Mouse (Mus musculus) forebrain, embryonic 11.5 days (tissue): ENCODE results near the gene Ppp3ca. TPM values are rescaled to one million over a fixed set of nuclear protein-coding genes. Genes with fewer than 3 reads are reported as not detected.

Experiments
- ATAC-seq: fragments of 200-750 bp; cut with Nextera tagmentation; replicated peaks from 2 replicates; pipeline ENCODE4 v1.8.0; 2017; ENCODE audit warnings: moderate TSS enrichment; ENCODE audit not compliant: low FRiP score
- DNase-seq: peaks from one replicate; pipeline ENCODE4 v3.0.0-alpha.2; 2017; ENCODE audit warnings: low spot score
- H3K27ac ChIP-seq: fragments of 300-500 bp; sonication (generic); 2 replicates; pipeline ENCODE4 v1.5.1; 2014; ENCODE audit warnings: low read depth, low read length
- H3K27me3 ChIP-seq: fragments of 300-500 bp; sonication (generic); 2 replicates; pipeline ENCODE4 v1.6.1; 2014; ENCODE audit warnings: mild to moderate bottlenecking, low read length, mixed read lengths; ENCODE audit not compliant: control insufficient read depth, insufficient read depth
- H3K36me3 ChIP-seq: fragments of 300-500 bp; sonication (generic); 2 replicates; pipeline ENCODE4 v1.6.1; 2014; ENCODE audit warnings: mild to moderate bottlenecking, low read length, moderate library complexity, mixed read lengths; ENCODE audit not compliant: control insufficient read depth, insufficient read depth
- H3K4me1 ChIP-seq: fragments of 300-500 bp; sonication (generic); replicated peaks from 2 replicates; pipeline ENCODE4 v1.6.1; 2014; ENCODE audit warnings: low read length, mixed read lengths; ENCODE audit not compliant: control insufficient read depth, insufficient read depth
- H3K4me2 ChIP-seq: fragments of 300-500 bp; sonication (generic); 2 replicates; pipeline ENCODE4 v1.6.1; 2014; ENCODE audit warnings: low read depth, mild to moderate bottlenecking, low read length, moderate library complexity, mixed read lengths; ENCODE audit not compliant: severe bottlenecking
- H3K4me3 ChIP-seq: fragments of 300-500 bp; sonication (generic); 2 replicates; pipeline ENCODE4 v1.5.1; 2014; ENCODE audit warnings: low read depth, low read length
- H3K9ac ChIP-seq: fragments of 300-500 bp; sonication (generic); 2 replicates; pipeline ENCODE4 v1.6.1; 2014; ENCODE audit warnings: low read length
- H3K9me3 ChIP-seq: fragments of 300-500 bp; sonication (generic); 2 replicates; pipeline ENCODE4 v1.6.1; 2016; ENCODE audit warnings: low read length, mixed read lengths; ENCODE audit not compliant: control insufficient read depth
- WGBS: fragments of 180-500 bp; shearing (Covaris S2); extraction: QIAGEN DNeasy Blood & Tissue Kit; methylation state at CpG from one replicate; pipeline ENCODE4 v1.1.7; 2014; 5-methylcytosine and 5-hydroxymethylcytosine counted together
- polyA plus RNA-seq: library from polyadenylated mRNA; unstranded; fragments of >200 nt; fragmentation: Nextera tagmentation; extraction: Ambion mirVana; gene quantifications from 2 replicates; pipeline ENCODE4 v1.2.1, GENCODE M21; 2014

The Ppp3ca gene
- polyA plus RNA-seq, 1 experiment from 2014 or later, result 59.0 TPM

- H3K9me3 ChIP-seq, result no peaks in the 10 kb centered on the region
- DNase-seq, result no peak
- no peaks in the 10 kb centered on the region for H3K27me3 ChIP-seq
- no peak overlapping the region for H3K4me3 ChIP-seq
- no peaks in the 10 kb centered on the region for H3K36me3 ChIP-seq
- H3K27ac ChIP-seq, result no peak overlapping the region
- no peak for ATAC-seq
- H3K4me2 ChIP-seq, result no peak overlapping the region
- H3K4me1 ChIP-seq, result no peaks in the 10 kb centered on the region
- H3K9ac ChIP-seq, result no peak overlapping the region
Measured at GRCm38 (mm10) chr3:136722493-136722892, 52.6 kb downstream of the Ppp3ca start.

- Histone ChIP-seq H3K4me2 (no peak overlapping the region), H3K9me3 (no peaks in the 10 kb centered on the region), H3K4me3 (no peak overlapping the region), H3K27me3 (no peaks in the 10 kb centered on the region), H3K9ac (no peak overlapping the region), H3K4me1 (no peaks in the 10 kb centered on the region), H3K36me3 (no peaks in the 10 kb centered on the region), H3K27ac (no peak overlapping the region)
- ATAC-seq, result no peak
- no peak for DNase-seq
- WGBS, result 70% methylated on average over 7 of the region's 7 CpGs
Measured at GRCm38 (mm10) chr3:136725311-136726156, 55.6 kb downstream of the Ppp3ca start.

GRCm38 (mm10) chr3:136727877-136728276 lies 58.0 kb downstream of the Ppp3ca start:
- 84% methylated on average over 2 of the region's 2 CpGs for WGBS
- ATAC-seq, result no peak
- Histone ChIP-seq H3K36me3 (no peaks in the 10 kb centered on the region), H3K4me2 (no peak overlapping the region), H3K9ac (no peak overlapping the region), H3K4me1 (no peaks in the 10 kb centered on the region), H3K27me3 (no peaks in the 10 kb centered on the region), H3K4me3 (no peak overlapping the region), H3K27ac (no peak overlapping the region), H3K9me3 (no peaks in the 10 kb centered on the region)
- DNase-seq, result no peak

GRCm38 (mm10) chr3:136729978-136730377 lies 60.1 kb downstream of the Ppp3ca start:
- H3K27ac ChIP-seq, result no peak overlapping the region
- no peaks in the 10 kb centered on the region for H3K4me1 ChIP-seq
- no peak for ATAC-seq
- WGBS, result 57% methylated on average over 10 of the region's 10 CpGs
- no peak overlapping the region for H3K4me2 ChIP-seq
- H3K9me3 ChIP-seq, result no peaks in the 10 kb centered on the region
- no peaks in the 10 kb centered on the region for H3K27me3 ChIP-seq
- H3K9ac ChIP-seq, result no peak overlapping the region
- no peaks in the 10 kb centered on the region for H3K36me3 ChIP-seq
- DNase-seq, result no peak
- no peak overlapping the region for H3K4me3 ChIP-seq

DNA sequence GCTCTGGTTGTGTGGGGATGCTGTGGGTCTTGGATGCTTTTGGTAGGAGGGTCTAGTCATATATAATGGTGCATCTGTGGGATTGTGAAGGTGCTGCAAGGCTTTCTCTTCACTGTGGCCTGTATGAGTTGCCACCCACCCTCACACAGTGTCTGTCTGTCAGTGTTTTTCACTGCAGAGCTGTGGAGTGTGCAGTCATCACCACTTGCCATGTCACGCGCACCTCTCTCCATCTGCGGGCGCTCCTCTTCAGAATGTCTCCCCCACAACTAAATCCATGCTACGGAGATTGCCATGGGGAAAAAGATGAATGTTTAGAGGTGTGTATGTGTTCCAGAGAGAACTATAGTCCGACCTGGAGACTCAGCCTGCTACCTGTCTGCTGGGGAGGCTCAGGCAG lies 61.7 kb downstream of the Ppp3ca start:
- no peak overlapping the region for H3K4me3 ChIP-seq
- no peaks in the 10 kb centered on the region for H3K27me3 ChIP-seq
- no peak for ATAC-seq
- no peaks in the 10 kb centered on the region for H3K36me3 ChIP-seq
- no peak overlapping the region for H3K9ac ChIP-seq
- 96% methylated on average over 6 of the region's 6 CpGs for WGBS
- H3K4me2 ChIP-seq, result no peak overlapping the region
- DNase-seq, result no peak
- H3K9me3 ChIP-seq, result no peaks in the 10 kb centered on the region
- H3K27ac ChIP-seq, result no peak overlapping the region
- H3K4me1 ChIP-seq, result no peaks in the 10 kb centered on the region

- Histone ChIP-seq H3K27me3 (no peaks in the 10 kb centered on the region), H3K27ac (no peak overlapping the region), H3K4me3 (no peak overlapping the region), H3K4me2 (no peak overlapping the region), H3K36me3 (no peaks in the 10 kb centered on the region), H3K4me1 (no peaks in the 10 kb centered on the region), H3K9me3 (no peaks in the 10 kb centered on the region), H3K9ac (no peak overlapping the region)
- DNase-seq (no peak), ATAC-seq (no peak)
- WGBS, result 31% methylated on average over 1 of the region's 1 CpGs
Measured at GRCm38 (mm10) chr3:136736021-136736420, 66.1 kb downstream of the Ppp3ca start.

- no peak for ATAC-seq
- WGBS, result 86% methylated on average over 7 of the region's 7 CpGs
Measured at GRCm38 (mm10) chr3:136736773-136737298, 66.9 kb downstream of the Ppp3ca start.

DNA sequence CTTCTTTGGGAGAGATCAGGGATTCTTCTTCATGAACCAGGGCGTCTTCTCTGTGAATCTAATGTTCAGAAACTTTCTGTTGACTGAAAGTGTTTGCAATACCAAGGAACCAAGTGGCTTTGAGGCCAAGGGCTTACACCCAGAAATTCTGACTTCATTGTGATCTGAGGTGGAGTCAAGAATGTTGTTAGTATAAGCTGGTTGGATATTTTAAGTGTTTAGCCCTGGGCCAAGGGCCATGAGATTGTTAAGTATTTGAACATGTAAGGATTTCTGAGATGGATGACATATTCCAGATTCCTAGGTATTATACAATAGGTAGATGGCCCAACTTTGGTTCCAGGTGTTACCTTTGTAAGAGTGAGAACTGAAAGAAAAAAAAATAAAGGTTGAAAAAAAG lies 68.5 kb downstream of the Ppp3ca start:
- no peak overlapping the region for H3K4me2 ChIP-seq

More at GRCm38 (mm10) chr3:136736773-136737298, 66.9 kb downstream of the Ppp3ca start:
- H3K4me1 ChIP-seq, result no peaks in the 10 kb centered on the region
- no peak overlapping the region for H3K9ac ChIP-seq
- H3K27me3 ChIP-seq, result no peaks in the 10 kb centered on the region
- no peak for DNase-seq
- no peak overlapping the region for H3K27ac ChIP-seq
- H3K36me3 ChIP-seq, result no peaks in the 10 kb centered on the region
- H3K4me2 ChIP-seq, result no peak overlapping the region
- H3K9me3 ChIP-seq, result no peaks in the 10 kb centered on the region
- no peak overlapping the region for H3K4me3 ChIP-seq

DNA sequence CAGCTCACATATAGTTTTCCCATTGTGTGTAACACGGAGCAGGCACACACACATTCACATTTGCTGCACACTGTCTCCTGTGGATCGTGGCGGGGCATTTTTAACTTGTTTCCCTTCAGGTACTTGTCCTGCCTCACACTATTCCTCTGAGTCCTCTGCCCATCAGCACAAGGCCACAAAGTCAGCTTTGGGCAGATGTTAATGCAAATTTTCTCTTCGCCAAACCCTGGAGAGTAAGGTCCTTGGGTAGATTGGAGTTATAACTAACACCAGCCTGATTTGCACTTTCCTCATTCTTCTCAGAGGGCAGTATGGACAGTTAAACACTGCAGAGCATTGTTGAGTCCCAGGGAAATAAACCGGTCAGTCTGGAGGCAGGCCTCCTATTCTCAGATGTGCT lies 69.0 kb downstream of the Ppp3ca start:
- no peaks in the 10 kb centered on the region for H3K36me3 ChIP-seq
- H3K9ac ChIP-seq, result no peak overlapping the region
- H3K27me3 ChIP-seq, result no peaks in the 10 kb centered on the region
- no peaks in the 10 kb centered on the region for H3K4me1 ChIP-seq
- no peak overlapping the region for H3K4me3 ChIP-seq
- no peaks in the 10 kb centered on the region for H3K9me3 ChIP-seq
- DNase-seq (no peak), ATAC-seq (no peak)
- 92% methylated on average over 5 of the region's 5 CpGs for WGBS
- no peak overlapping the region for H3K27ac ChIP-seq
- H3K4me2 ChIP-seq, result no peak overlapping the region

More for the DNA sequence above, 68.5 kb downstream of the Ppp3ca start:
- no peak for ATAC-seq
- Histone ChIP-seq H3K27ac (no peak overlapping the region), H3K4me3 (no peak overlapping the region), H3K9me3 (no peaks in the 10 kb centered on the region), H3K36me3 (no peaks in the 10 kb centered on the region), H3K9ac (no peak overlapping the region), H3K27me3 (no peaks in the 10 kb centered on the region), H3K4me1 (no peaks in the 10 kb centered on the region)
- WGBS, result 88% methylated on average over 1 of the region's 1 CpGs
- no peak for DNase-seq
